Mouse (Mus musculus) forelimb bud, embryonic 11.5 days (tissue): ENCODE results near the gene Sdk1.
"Not testable (repeated sequence)": the region's sequence is repeated elsewhere in the genome, so short reads cannot be mapped to it uniquely, and the experiment has no call there.

Experiments
- DNase-seq: peaks from one replicate; pipeline ENCODE4 v3.0.0-alpha.2; 2012; ENCODE audit warnings: low read depth, low spot score

The Sdk1 gene

GRCm38 (mm10) chr5:141636406-141636805 lies 395.1 kb downstream of the Sdk1 start:
- DNase-seq: no peak

- DNase-seq: not testable (repeated sequence)
Observed at GRCm38 (mm10) chr5:141637054-141637453, 395.8 kb downstream of the Sdk1 start.

GRCm38 (mm10) chr5:141645671-141646070 lies 404.4 kb downstream of the Sdk1 start:
- DNase-seq: no peak

GRCm38 (mm10) chr5:141646621-141647020 lies 405.3 kb downstream of the Sdk1 start:
- no peak for DNase-seq

GRCm38 (mm10) chr5:141649831-141650375 lies 408.6 kb downstream of the Sdk1 start:
- DNase-seq: no peak

GRCm38 (mm10) chr5:141651690-141652377 lies 410.5 kb downstream of the Sdk1 start:
- DNase-seq: no peak

- no peak for DNase-seq
Observed at GRCm38 (mm10) chr5:141676371-141676770, 435.1 kb downstream of the Sdk1 start.

GRCm38 (mm10) chr5:141677034-141677433 lies 435.7 kb downstream of the Sdk1 start:
- no peak for DNase-seq

- DNase-seq: no peak
Observed at GRCm38 (mm10) chr5:141677841-141678240, 436.6 kb downstream of the Sdk1 start.

GRCm38 (mm10) chr5:141686876-141687420 lies 445.7 kb downstream of the Sdk1 start:
- no peak for DNase-seq

- no peak for DNase-seq
Observed at GRCm38 (mm10) chr5:141689442-141690105, 448.3 kb downstream of the Sdk1 start.

GRCm38 (mm10) chr5:141691482-141691975 lies 450.2 kb downstream of the Sdk1 start:
- DNase-seq: no peak

GRCm38 (mm10) chr5:141693716-141694115 lies 452.4 kb downstream of the Sdk1 start:
- DNase-seq: peak; percentile 23

- DNase-seq: peak; percentile 21
Observed at GRCm38 (mm10) chr5:141694901-141695300, 453.6 kb downstream of the Sdk1 start.

- DNase-seq: no peak
Observed at GRCm38 (mm10) chr5:141698406-141698805, 457.1 kb downstream of the Sdk1 start.

- DNase-seq: peak; percentile 75
Observed at GRCm38 (mm10) chr5:141720751-141721150, 479.5 kb downstream of the Sdk1 start.

GRCm38 (mm10) chr5:141727968-141728367 lies 486.7 kb downstream of the Sdk1 start:
- DNase-seq: no peak

- DNase-seq: no peak
Observed at GRCm38 (mm10) chr5:141730006-141730405, 488.7 kb downstream of the Sdk1 start.

- no peak for DNase-seq
Observed at GRCm38 (mm10) chr5:141738725-141739124, 497.4 kb downstream of the Sdk1 start.

- DNase-seq: no peak
Observed at GRCm38 (mm10) chr5:141748793-141749192, 507.5 kb downstream of the Sdk1 start.

- no peak for DNase-seq
Observed at GRCm38 (mm10) chr5:141754278-141754677, 513.0 kb downstream of the Sdk1 start.

GRCm38 (mm10) chr5:141758885-141759284 lies 517.6 kb downstream of the Sdk1 start:
- peak; percentile 76 for DNase-seq
